Mouse (Mus musculus) lung, postnatal 0 days (tissue): ENCODE results near the gene Rbfox1. TPM values are rescaled to one million over a fixed set of nuclear protein-coding genes. Genes with fewer than 3 reads are reported as not detected.

ENCODE experiments used
- ATAC-seq: fragments of 200-750 bp; cut with Nextera tagmentation; 2 replicates; pipeline ENCODE4 v1.8.0; 2017; ENCODE audit warnings: moderate library complexity
- DNase-seq: peaks from one replicate; pipeline ENCODE4 v3.0.0-alpha.2; 2016; ENCODE audit warnings: low spot score
- H3K27ac ChIP-seq: fragments of 300-500 bp; sonication (generic); 2 replicates; pipeline ENCODE4 v1.5.1; 2014; ENCODE audit warnings: antibody characterized with exemption, mild to moderate bottlenecking, low read length, mixed read lengths
- H3K27me3 ChIP-seq: fragments of 300-500 bp; sonication (generic); replicated peaks from 2 replicates; pipeline ENCODE4 v1.6.1; 2014; ENCODE audit warnings: low read length, mixed read lengths; ENCODE audit not compliant: insufficient read depth
- H3K36me3 ChIP-seq: fragments of 300-500 bp; sonication (generic); 2 replicates; pipeline ENCODE4 v1.6.1; 2014; ENCODE audit warnings: low read length, mixed read lengths; ENCODE audit not compliant: insufficient read depth
- H3K4me1 ChIP-seq: fragments of 300-500 bp; sonication (generic); 2 replicates; pipeline ENCODE4 v1.6.1; 2014; ENCODE audit warnings: antibody characterized with exemption, low read depth, low read length, mixed read lengths; ENCODE audit not compliant: insufficient read depth
- H3K4me2 ChIP-seq: fragments of 300-500 bp; sonication (generic); replicated peaks from 2 replicates; pipeline ENCODE4 v1.6.1; 2014; ENCODE audit warnings: low read depth, mild to moderate bottlenecking, low read length, moderate library complexity, mixed read lengths
- H3K4me3 ChIP-seq: fragments of 300-500 bp; sonication (generic); 2 replicates; pipeline ENCODE4 v1.5.1; 2014; ENCODE audit warnings: low read depth, low read length
- H3K9ac ChIP-seq: fragments of 300-500 bp; sonication (generic); replicated peaks from 2 replicates; pipeline ENCODE4 v1.6.1; 2014; ENCODE audit warnings: low read depth, mild to moderate bottlenecking
- H3K9me3 ChIP-seq: fragments of 300-500 bp; sonication (generic); 2 replicates; pipeline ENCODE4 v1.6.1; 2016; ENCODE audit warnings: low read length, mixed read lengths
- CTCF ChIP-seq: IDR thresholded peaks from 2 replicates; pipeline ENCODE4 v1.5.1; 2016; ENCODE audit warnings: antibody characterized with exemption, mild to moderate bottlenecking
- EP300 ChIP-seq: IDR thresholded peaks from 2 replicates; pipeline ENCODE4 v1.6.1; 2016; ENCODE audit warnings: antibody characterized with exemption, mild to moderate bottlenecking, control low read depth
- WGBS: fragments of 180-500 bp; shearing (Covaris S2); extraction: QIAGEN DNeasy Blood & Tissue Kit; methylation state at CpG from one replicate; pipeline ENCODE4 v1.1.7; 2014; 5-methylcytosine and 5-hydroxymethylcytosine counted together
- polyA plus RNA-seq: library from polyadenylated mRNA; unstranded; fragments of >200 nt; fragmentation: Nextera tagmentation; extraction: Ambion mirVana; gene quantifications from 2 replicates; pipeline ENCODE4 v1.2.1, GENCODE M21; 2015

The Rbfox1 gene
- polyA plus RNA-seq, 1 experiment from 2014 or later = 0.25 TPM

- Histone ChIP-seq H3K27me3 (no peaks in the 10 kb centered on the region), H3K36me3 (no peaks in the 10 kb centered on the region), H3K9me3 (no peaks in the 10 kb centered on the region), H3K27ac (no peak overlapping the region), H3K4me3 (no peak overlapping the region), H3K4me2 (no peak overlapping the region), H3K9ac (no peak overlapping the region), H3K4me1 (no peaks in the 10 kb centered on the region)
- WGBS = 47% methylated on average over 4 of the region's 4 CpGs
- no peak for TF ChIP-seq EP300
- no peak for TF ChIP-seq CTCF
- ATAC-seq (no peak), DNase-seq (no peak)
Measured at GRCm38 (mm10) chr16:6785026-6785425, 899.9 kb downstream of the Rbfox1 start.

- no peaks in the 10 kb centered on the region for H3K9me3 ChIP-seq
- TF ChIP-seq EP300 (no peak), CTCF (no peak)
- ATAC-seq = no peak
- no peaks in the 10 kb centered on the region for H3K36me3 ChIP-seq
- H3K27ac ChIP-seq = no peak overlapping the region
- no peak overlapping the region for H3K9ac ChIP-seq
- WGBS = 63% methylated on average over 3 of the region's 3 CpGs
- DNase-seq = no peak
- H3K4me2 ChIP-seq = no peak overlapping the region
- no peaks in the 10 kb centered on the region for H3K4me1 ChIP-seq
- H3K4me3 ChIP-seq = no peak overlapping the region
- no peaks in the 10 kb centered on the region for H3K27me3 ChIP-seq
Measured at GRCm38 (mm10) chr16:6791218-6791617, 906.1 kb downstream of the Rbfox1 start.

- ATAC-seq = no peak
- peak; percentile 66 for TF ChIP-seq CTCF
- no peak for TF ChIP-seq EP300
- H3K27ac ChIP-seq = no peak overlapping the region
- WGBS = 12% methylated on average over 9 of the region's 9 CpGs
- no peaks in the 10 kb centered on the region for H3K27me3 ChIP-seq
- H3K4me1 ChIP-seq = no peaks in the 10 kb centered on the region
- no peaks in the 10 kb centered on the region for H3K36me3 ChIP-seq
- no peak overlapping the region for H3K9ac ChIP-seq
- H3K4me2 ChIP-seq = no peak overlapping the region
- H3K4me3 ChIP-seq = no peak overlapping the region
- no peaks in the 10 kb centered on the region for H3K9me3 ChIP-seq
- DNase-seq = peak; percentile 59
Measured at GRCm38 (mm10) chr16:6791655-6792054, 906.5 kb downstream of the Rbfox1 start.

GRCm38 (mm10) chr16:6806246-6806645 lies 921.1 kb downstream of the Rbfox1 start:
- TF ChIP-seq CTCF = no peak
- TF ChIP-seq EP300 = no peak

GRCm38 (mm10) chr16:6807835-6808234 lies 922.7 kb downstream of the Rbfox1 start:
- Histone ChIP-seq H3K27me3 (no peaks in the 10 kb centered on the region), H3K36me3 (no peaks in the 10 kb centered on the region), H3K27ac (no peak overlapping the region), H3K4me3 (no peak overlapping the region), H3K4me2 (no peak overlapping the region), H3K9ac (no peak overlapping the region), H3K9me3 (no peaks in the 10 kb centered on the region), H3K4me1 (no peaks in the 10 kb centered on the region)
- TF ChIP-seq EP300 (no peak), CTCF (no peak)
- ATAC-seq (no peak), DNase-seq (no peak)
- WGBS = 53% methylated on average over 2 of the region's 2 CpGs

More at GRCm38 (mm10) chr16:6806246-6806645, 921.1 kb downstream of the Rbfox1 start:
- no peak for DNase-seq
- WGBS = 58% methylated on average over 2 of the region's 2 CpGs
- no peak for ATAC-seq
- Histone ChIP-seq H3K27me3 (no peaks in the 10 kb centered on the region), H3K4me3 (no peak overlapping the region), H3K9me3 (no peaks in the 10 kb centered on the region), H3K36me3 (no peaks in the 10 kb centered on the region), H3K9ac (no peak overlapping the region), H3K4me2 (no peak overlapping the region), H3K4me1 (no peaks in the 10 kb centered on the region), H3K27ac (no peak overlapping the region)

GRCm38 (mm10) chr16:6813871-6814270 lies 928.7 kb downstream of the Rbfox1 start:
- no peak for DNase-seq
- Histone ChIP-seq H3K4me2 (no peak overlapping the region), H3K9me3 (no peaks in the 10 kb centered on the region), H3K4me3 (no peak overlapping the region), H3K27ac (no peak overlapping the region), H3K4me1 (no peaks in the 10 kb centered on the region), H3K9ac (no peak overlapping the region), H3K36me3 (no peaks in the 10 kb centered on the region), H3K27me3 (no peaks in the 10 kb centered on the region)
- WGBS = 62% methylated on average over 3 of the region's 3 CpGs
- no peak for TF ChIP-seq CTCF
- no peak for TF ChIP-seq EP300
- ATAC-seq = no peak

GRCm38 (mm10) chr16:6821741-6822140 lies 936.6 kb downstream of the Rbfox1 start:
- 34% methylated on average over 1 of the region's 1 CpGs for WGBS
- H3K4me2 ChIP-seq = no peak overlapping the region
- no peak for ATAC-seq

More at GRCm38 (mm10) chr16:6821741-6822140, 936.6 kb downstream of the Rbfox1 start:
- no peak for TF ChIP-seq CTCF
- no peak for TF ChIP-seq EP300
- Histone ChIP-seq H3K4me3 (no peak overlapping the region), H3K36me3 (no peaks in the 10 kb centered on the region), H3K27me3 (no peaks in the 10 kb centered on the region), H3K9me3 (no peaks in the 10 kb centered on the region), H3K27ac (no peak overlapping the region), H3K9ac (no peak overlapping the region), H3K4me1 (no peaks in the 10 kb centered on the region)
- DNase-seq = no peak
